Mouse (Mus musculus): ENCODE measurements at regions not wholly inside any gene's neighbourhood (a gene's known extent, or its start where the extent isn't known, plus 50 kb on each side); places are given as distances from the start of the nearest gene placed in this dataset.

- Histone ChIP-seq H3K4me2 (ENCODE audit: low read depth) (no peak overlapping the region), H3K9ac (no peak overlapping the region), H3K4me3 (ENCODE audit: low read depth, low read length) (no peak overlapping the region), H3K9me3 (ENCODE audit: low read length) (no peaks in the 10 kb centered on the region), H3K36me3 (ENCODE audit: insufficient read depth) (no peaks in the 10 kb centered on the region), H3K4me1 (ENCODE audit: insufficient read depth) (no peaks in the 10 kb centered on the region), H3K27ac (ENCODE audit: low read depth, low read length) (no peak overlapping the region), H3K27me3 (ENCODE audit: insufficient read depth, low read length) (no peaks in the 10 kb centered on the region)
- DNase-seq (no peak), ATAC-seq (no peak)
- 93% methylated on average over 5 of the region's 5 CpGs for WGBS
- no peak for TF ChIP-seq CTCF (IDR thresholded peaks at IDR 0.05; ENCODE audit: low read depth)
Measured at GRCm38 (mm10) chr13:3752334-3752733, 51.8 kb downstream of the Calml3 start.

- H3K36me3 ChIP-seq (ENCODE audit: insufficient read depth) = no peaks in the 10 kb centered on the region
- no peak for ATAC-seq
- no peak overlapping the region for H3K27ac ChIP-seq (ENCODE audit: low read depth, low read length)
- H3K4me2 ChIP-seq (ENCODE audit: low read depth) = no peak overlapping the region
- H3K27me3 ChIP-seq (ENCODE audit: insufficient read depth, low read length) = no peaks in the 10 kb centered on the region
- no peaks in the 10 kb centered on the region for H3K4me1 ChIP-seq (ENCODE audit: insufficient read depth)
- no peak overlapping the region for H3K9ac ChIP-seq
- no peak overlapping the region for H3K4me3 ChIP-seq (ENCODE audit: low read depth, low read length)
- DNase-seq = no peak
- no peaks in the 10 kb centered on the region for H3K9me3 ChIP-seq (ENCODE audit: low read length)
- 72% methylated on average over 1 of the region's 1 CpGs for WGBS
- no peak for TF ChIP-seq CTCF (IDR thresholded peaks at IDR 0.05; ENCODE audit: low read depth)
Measured at GRCm38 (mm10) chr13:3751222-3751621, 52.9 kb downstream of the Calml3 start.

GRCm38 (mm10) chr13:3750756-3751155, 53.4 kb downstream of the Calml3 start:
- 77% methylated on average over 1 of the region's 1 CpGs for WGBS

GRCm38 (mm10) chr13:3749646-3750045, 54.5 kb downstream of the Calml3 start:
- 92% methylated on average over 3 of the region's 3 CpGs for WGBS
- DNase-seq = no peak
- H3K4me2 ChIP-seq (ENCODE audit: low read depth) = no peak overlapping the region
- H3K27ac ChIP-seq (ENCODE audit: low read depth, low read length) = no peak overlapping the region
- ATAC-seq = no peak
- no peak overlapping the region for H3K4me3 ChIP-seq (ENCODE audit: low read depth, low read length)
- TF ChIP-seq CTCF (IDR thresholded peaks at IDR 0.05; ENCODE audit: low read depth) = no peak
- no peaks in the 10 kb centered on the region for H3K4me1 ChIP-seq (ENCODE audit: insufficient read depth)
- no peak overlapping the region for H3K9ac ChIP-seq
- H3K36me3 ChIP-seq (ENCODE audit: insufficient read depth) = no peaks in the 10 kb centered on the region
- no peaks in the 10 kb centered on the region for H3K27me3 ChIP-seq (ENCODE audit: insufficient read depth, low read length)
- no peaks in the 10 kb centered on the region for H3K9me3 ChIP-seq (ENCODE audit: low read length)

More at GRCm38 (mm10) chr13:3750756-3751155, 53.4 kb downstream of the Calml3 start:
- DNase-seq (no peak), ATAC-seq (no peak)
- TF ChIP-seq CTCF (IDR thresholded peaks at IDR 0.05; ENCODE audit: low read depth) = no peak
- no peak overlapping the region for H3K4me3 ChIP-seq (ENCODE audit: low read depth, low read length)
- no peaks in the 10 kb centered on the region for H3K36me3 ChIP-seq (ENCODE audit: insufficient read depth)
- H3K9me3 ChIP-seq (ENCODE audit: low read length) = no peaks in the 10 kb centered on the region
- H3K9ac ChIP-seq = no peak overlapping the region
- no peak overlapping the region for H3K27ac ChIP-seq (ENCODE audit: low read depth, low read length)
- H3K4me1 ChIP-seq (ENCODE audit: insufficient read depth) = no peaks in the 10 kb centered on the region
- H3K4me2 ChIP-seq (ENCODE audit: low read depth) = no peak overlapping the region
- no peaks in the 10 kb centered on the region for H3K27me3 ChIP-seq (ENCODE audit: insufficient read depth, low read length)

GRCm38 (mm10) chr13:3748859-3749258, 55.3 kb downstream of the Calml3 start:
- Histone ChIP-seq H3K27ac (ENCODE audit: low read depth, low read length) (no peak overlapping the region), H3K9me3 (ENCODE audit: low read length) (no peaks in the 10 kb centered on the region), H3K9ac (no peak overlapping the region), H3K36me3 (ENCODE audit: insufficient read depth) (no peaks in the 10 kb centered on the region), H3K4me3 (ENCODE audit: low read depth, low read length) (no peak overlapping the region), H3K4me1 (ENCODE audit: insufficient read depth) (no peaks in the 10 kb centered on the region), H3K4me2 (ENCODE audit: low read depth) (no peak overlapping the region), H3K27me3 (ENCODE audit: insufficient read depth, low read length) (no peaks in the 10 kb centered on the region)
- DNase-seq (no peak), ATAC-seq (no peak)
- WGBS = 83% methylated on average over 5 of the region's 5 CpGs
- TF ChIP-seq CTCF (IDR thresholded peaks at IDR 0.05; ENCODE audit: low read depth) = no peak

GRCm38 (mm10) chr13:3746524-3746923, 57.6 kb downstream of the Calml3 start:
- Histone ChIP-seq H3K9me3 (ENCODE audit: low read length) (no peaks in the 10 kb centered on the region), H3K9ac (no peak overlapping the region), H3K4me3 (ENCODE audit: low read depth, low read length) (no peak overlapping the region), H3K4me1 (ENCODE audit: insufficient read depth) (no peaks in the 10 kb centered on the region), H3K27me3 (ENCODE audit: insufficient read depth, low read length) (no peaks in the 10 kb centered on the region), H3K4me2 (ENCODE audit: low read depth) (no peak overlapping the region), H3K27ac (ENCODE audit: low read depth, low read length) (no peak overlapping the region), H3K36me3 (ENCODE audit: insufficient read depth) (no peaks in the 10 kb centered on the region)
- TF ChIP-seq CTCF (IDR thresholded peaks at IDR 0.05; ENCODE audit: low read depth) = no peak
- ATAC-seq (no peak), DNase-seq (no peak)
- WGBS = 39% methylated on average over 10 of the region's 10 CpGs

- no peak overlapping the region for H3K4me3 ChIP-seq (ENCODE audit: low read depth, low read length)
- H3K27me3 ChIP-seq (ENCODE audit: insufficient read depth, low read length) = no peaks in the 10 kb centered on the region
- H3K4me1 ChIP-seq (ENCODE audit: insufficient read depth) = no peaks in the 10 kb centered on the region
- H3K36me3 ChIP-seq (ENCODE audit: insufficient read depth) = no peaks in the 10 kb centered on the region
- no peak overlapping the region for H3K4me2 ChIP-seq (ENCODE audit: low read depth)
- no peak for TF ChIP-seq CTCF (IDR thresholded peaks at IDR 0.05; ENCODE audit: low read depth)
- no peaks in the 10 kb centered on the region for H3K9me3 ChIP-seq (ENCODE audit: low read length)
- DNase-seq (no peak), ATAC-seq (no peak)
- 86% methylated on average over 3 of the region's 3 CpGs for WGBS
- H3K9ac ChIP-seq = no peak overlapping the region
- no peak overlapping the region for H3K27ac ChIP-seq (ENCODE audit: low read depth, low read length)
Measured at GRCm38 (mm10) chr13:3744870-3745269, 59.2 kb downstream of the Calml3 start.

Measured in forebrain, postnatal 0 days (tissue).